Mouse (Mus musculus) C2C12 (cell line): ENCODE results near the gene Morc3.

Experiments used
- CEBPB ChIP-seq: IDR thresholded peaks from one replicate; pipeline ENCODE4 v1.6.1; 2011; ENCODE audit warnings: low read depth, mild to moderate bottlenecking, control low read depth, moderate library complexity
- CTCF ChIP-seq: IDR thresholded peaks from one replicate; pipeline ENCODE4 v1.5.1; 2011; ENCODE audit not compliant: control insufficient read depth, insufficient read depth, insufficient read length
- FOSL1 ChIP-seq: IDR thresholded peaks from one replicate; pipeline ENCODE4 v1.8.0; 2011; ENCODE audit warnings: mild to moderate bottlenecking, low read length; ENCODE audit not compliant: poor library complexity, insufficient read depth, severe bottlenecking
- MAX ChIP-seq: IDR thresholded peaks from one replicate; pipeline ENCODE4 v1.6.1; 2011; ENCODE audit warnings: mild to moderate bottlenecking, control low read depth
- USF1 ChIP-seq: IDR thresholded peaks from one replicate; pipeline ENCODE4 v1.6.1; 2011; ENCODE audit warnings: low read depth, mild to moderate bottlenecking, control low read depth, moderate library complexity

GRCm38 (mm10) chr16:93798623-93799022, 33.3 kb upstream of the Morc3 start:
- TF ChIP-seq CTCF (no peak), CEBPB (no peak), USF1 (no peak), FOSL1 (no peak), MAX (no peak)
